In genomic region chr11:33827829-33828206, GRCm38 (mm10) we compare ENCODE assay signal across 9 mouse cellular contexts.
A peak's percentile ranks its signal among the peaks of the same experiment; 100 is the strongest.
DNase-seq lines count a peak whose midpoint lies in the region; ATAC-seq lines count a peak whose summit lies in the region.
"Had no signal": no experiment of that assay in that cellular context is flagged by ENCODE, and none has a peak within 500 bp of the region (broad histone marks: within the 10 kb centered on the region; RNA-seq: fewer than 3 reads in every experiment).

No protein-coding gene starts in this region.

- no peaks in the 10 kb centered on the region for H3K36me3 ChIP-seq in neural tube, embryonic 15.5 days

- no peak overlapping the region for H3K9ac ChIP-seq in neural tube, embryonic 15.5 days (replicated peaks)

- H3K27me3 ChIP-seq in neural tube, embryonic 15.5 days (replicated peaks), result no peaks in the 10 kb centered on the region

- no peak overlapping the region; the same call in 1 of the 2 replicates for H3K4me2 ChIP-seq in neural tube, embryonic 15.5 days

- H3K4me1 ChIP-seq in neural tube, embryonic 15.5 days, result peaks cover 36% of the 10 kb centered on the region

- DNase-seq in frontal cortex, postnatal 10 days (ENCODE audit: low spot score in 2 of 2), result no peak
- DNase-seq in cerebellum, adult 8-10 months, result peak; percentile 88
- DNase-seq in layer of hippocampus, adult 11-12 months (ENCODE audit: low spot score), result peak; percentile 55
- DNase-seq in ovary, postnatal 10 days (ENCODE audit: low spot score), result no peak
- no peak for DNase-seq in Muller cell, postnatal 12 days (ENCODE audit: inconsistent ontology term)
- DNase-seq in gastrocnemius, postnatal 25 days, result no peak

- peak overlapping the region; percentile 63 for H3K27ac ChIP-seq in neural tube, embryonic 15.5 days (replicated peaks)

- peak; percentile 44 for ATAC-seq in frontal cortex, adult (ENCODE audit: low TSS enrichment)
- ATAC-seq in neural tube, embryonic 15.5 days (ENCODE audit: low FRiP score), result 0 out of 2 replicates have a peak, but pooled peaks have one; percentile 12
- ATAC-seq: lung, postnatal 0 days had no signal

- 47% methylated on average over 6 of the region's 6 CpGs for WGBS in neural tube, embryonic 15.5 days

- H3K4me3 ChIP-seq in neural tube, embryonic 15.5 days (replicated peaks), result no peak overlapping the region

- no peaks in the 10 kb centered on the region for H3K9me3 ChIP-seq in neural tube, embryonic 15.5 days (replicated peaks)

Comparison
In these comparisons a context has a peak if more than half of its experiments do, and no peak if none do; other contexts are left out.
1. DNase-seq: peak in cerebellum, adult 8-10 months (single experiment) and layer of hippocampus, adult 11-12 months (single experiment); none in frontal cortex, postnatal 10 days (0 of 2), ovary, postnatal 10 days (single experiment), Muller cell, postnatal 12 days (single experiment) and gastrocnemius, postnatal 25 days (single experiment).